Comparison of ENCODE assay signal across 18 mouse cellular contexts in the genomic region with DNA sequence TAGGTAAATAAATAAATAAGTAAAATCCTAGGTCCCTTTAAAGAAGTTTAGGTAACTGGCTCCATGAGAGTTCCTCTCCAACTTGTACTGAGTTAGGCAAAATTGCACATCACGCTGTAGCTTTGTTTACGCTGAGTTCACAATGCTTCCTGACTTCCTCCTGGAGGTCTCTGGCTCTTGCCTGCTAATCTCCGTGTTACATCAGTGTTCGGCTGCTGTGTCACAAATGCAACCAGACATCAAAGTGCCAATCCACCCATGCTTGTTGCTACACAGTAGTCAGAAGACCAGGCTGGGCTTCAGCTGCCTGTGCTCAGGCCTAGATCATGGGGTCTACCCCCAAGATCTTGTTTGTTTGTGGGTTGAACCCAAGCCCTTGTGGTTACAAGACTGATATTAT. TPM values are rescaled to one million over a fixed set of nuclear protein-coding genes. Genes with fewer than 3 reads are reported as not detected.
DNase-seq lines count a peak whose midpoint lies in the region; ATAC-seq and TF ChIP-seq lines count a peak whose summit lies in the region.
"Had no signal": no experiment of that assay in that cellular context is flagged by ENCODE, and none has a peak within 500 bp of the region (broad histone marks: within the 10 kb centered on the region; RNA-seq: fewer than 3 reads in every experiment).

No protein-coding gene starts in this region.

- no peak for ATAC-seq in kidney, embryonic 16.5 days (ENCODE audit: low FRiP score, low TSS enrichment)
- ATAC-seq in lung, postnatal 0 days: peak; percentile 55
- peak; percentile 71 for ATAC-seq in megakaryocyte progenitor cell, adult 5-6 weeks (replicated peaks; ENCODE audit: poor library complexity)
- ATAC-seq in hindbrain, postnatal 0 days: no peak

- no peak overlapping the region for H3K4me3 ChIP-seq in kidney, embryonic 16.5 days (ENCODE audit: low read length)
- no peak overlapping the region for H3K4me3 ChIP-seq in lung, postnatal 0 days (ENCODE audit: low read depth, low read length)
- no peak overlapping the region for H3K4me3 ChIP-seq in hindbrain, postnatal 0 days (ENCODE audit: low read length)
- H3K4me3 ChIP-seq: embryonic facial prominence, embryonic 13.5 days; forebrain, embryonic 10.5 days; limb, embryonic 12.5 days had no signal

- H3K27ac ChIP-seq in kidney, embryonic 16.5 days (ENCODE audit: low read length): peak overlapping the region; percentile 47; the same call in 1 of the 2 replicates
- no peak overlapping the region for H3K27ac ChIP-seq in lung, postnatal 0 days (ENCODE audit: low read length)
- no peak overlapping the region for H3K27ac ChIP-seq in hindbrain, postnatal 0 days
- H3K27ac ChIP-seq: embryonic facial prominence, embryonic 13.5 days; forebrain, embryonic 10.5 days; limb, embryonic 12.5 days had no signal

- no peak for DNase-seq in kidney, postnatal 36 days
- peak; percentile 72 for DNase-seq in lung, postnatal 0 days (ENCODE audit: low spot score)
- no peak for DNase-seq in lung, postnatal 10 days
- no peak for DNase-seq in retina, postnatal 1 day
- no peak for DNase-seq in cerebellum, adult 11 months
- no peak for DNase-seq in hindbrain, postnatal 0 days (ENCODE audit: low spot score)
- DNase-seq: adrenal gland, adult 8-10 months; cerebellum, postnatal 36 days; kidney, postnatal 10 days had no signal

- peaks cover 17% of the 10 kb centered on the region; the same call in 1 of the 2 replicates for H3K4me1 ChIP-seq in kidney, embryonic 16.5 days (ENCODE audit: insufficient read depth, low read length)
- H3K4me1 ChIP-seq in lung, postnatal 0 days (ENCODE audit: insufficient read depth, low read depth, low read length): no peaks in the 10 kb centered on the region
- no peaks in the 10 kb centered on the region for H3K4me1 ChIP-seq in hindbrain, postnatal 0 days (ENCODE audit: insufficient read depth, low read length)

- H3K36me3 ChIP-seq in kidney, embryonic 16.5 days (ENCODE audit: insufficient read depth, low read length): no peaks in the 10 kb centered on the region
- no peaks in the 10 kb centered on the region for H3K36me3 ChIP-seq in lung, postnatal 0 days (ENCODE audit: insufficient read depth, low read length)
- H3K36me3 ChIP-seq in hindbrain, postnatal 0 days (ENCODE audit: insufficient read depth, low read length): no peaks in the 10 kb centered on the region
- H3K36me3 ChIP-seq: embryonic facial prominence, embryonic 13.5 days; forebrain, embryonic 10.5 days; limb, embryonic 12.5 days had no signal

- peak; percentile 16; the same call in 1 of the 2 replicates for TF ChIP-seq EP300 in lung, postnatal 0 days (IDR thresholded peaks at IDR 0.05)

- no peak for TF ChIP-seq CTCF in lung, postnatal 0 days (IDR thresholded peaks at IDR 0.05)
- TF ChIP-seq CTCF in hindbrain, postnatal 0 days (IDR thresholded peaks at IDR 0.05; ENCODE audit: low read depth): no peak

- no peaks in the 10 kb centered on the region for H3K27me3 ChIP-seq in kidney, embryonic 16.5 days (ENCODE audit: insufficient read depth, low read length)
- no peaks in the 10 kb centered on the region for H3K27me3 ChIP-seq in lung, postnatal 0 days (replicated peaks; ENCODE audit: insufficient read depth, low read length)
- H3K27me3 ChIP-seq in hindbrain, postnatal 0 days (ENCODE audit: insufficient read depth, low read length): no peaks in the 10 kb centered on the region
- H3K27me3 ChIP-seq: embryonic facial prominence, embryonic 13.5 days; limb, embryonic 12.5 days had no signal

- WGBS in kidney, embryonic 16.5 days: 52% methylated on average over 4 of the region's 4 CpGs
- 41% methylated on average over 4 of the region's 4 CpGs for WGBS in lung, postnatal 0 days
- 83% methylated on average over 4 of the region's 4 CpGs for WGBS in hindbrain, postnatal 0 days

- H3K9me3 ChIP-seq in kidney, embryonic 16.5 days (ENCODE audit: low read length): no peaks in the 10 kb centered on the region
- no peaks in the 10 kb centered on the region for H3K9me3 ChIP-seq in lung, postnatal 0 days (ENCODE audit: low read length)
- H3K9me3 ChIP-seq in hindbrain, postnatal 0 days (ENCODE audit: low read length): no peaks in the 10 kb centered on the region
- H3K9me3 ChIP-seq: embryonic facial prominence, embryonic 13.5 days; forebrain, embryonic 10.5 days; limb, embryonic 12.5 days had no signal

- no peak overlapping the region for H3K4me2 ChIP-seq in kidney, embryonic 16.5 days (replicated peaks; ENCODE audit: low read depth, low read length)
- H3K4me2 ChIP-seq in lung, postnatal 0 days (replicated peaks; ENCODE audit: low read depth, low read length): no peak overlapping the region
- no peak overlapping the region for H3K4me2 ChIP-seq in hindbrain, postnatal 0 days (ENCODE audit: low read depth, low read length)
- H3K4me2 ChIP-seq: embryonic facial prominence, embryonic 13.5 days; limb, embryonic 12.5 days had no signal

- H3K9ac ChIP-seq in kidney, embryonic 16.5 days (replicated peaks; ENCODE audit: low read length): no peak overlapping the region
- no peak overlapping the region for H3K9ac ChIP-seq in lung, postnatal 0 days (replicated peaks; ENCODE audit: low read depth)
- no peak overlapping the region for H3K9ac ChIP-seq in hindbrain, postnatal 0 days (replicated peaks; ENCODE audit: low read length)
- H3K9ac ChIP-seq: embryonic facial prominence, embryonic 13.5 days; limb, embryonic 12.5 days had no signal

RNA-seq across cellular contexts. Expression of gene Ctsd, which starts 15.8 kb away (rescaled TPM):
- 398 and 453 TPM in 2 replicates for polyA plus RNA-seq in kidney, embryonic 16.5 days (2015; fragmentation: Nextera tagmentation; extraction: Ambion mirVana)
- polyA plus RNA-seq in lung, postnatal 0 days (2015; fragmentation: Nextera tagmentation; extraction: Ambion mirVana): 469 and 481 TPM in 2 replicates
- 115 and 133 TPM in 2 replicates for total RNA-seq in megakaryocyte progenitor cell, adult 5-6 weeks (2015)
- total RNA-seq in megakaryocyte progenitor cell, adult 5-6 weeks (2017): 129 and 170 TPM in 2 replicates
- 638 and 755 TPM in 2 replicates for total RNA-seq in hindbrain, postnatal 0 days (2014; rRNA removed)
- polyA plus RNA-seq in hindbrain, postnatal 0 days (2015; fragmentation: Nextera tagmentation; extraction: Ambion mirVana): 400 and 402 TPM in 2 replicates

RNA-seq across cellular contexts. Expression of gene Gm49369, which starts 21.1 kb away (rescaled TPM):
- 4.4 TPM in 1 of 2 replicates, not detected in the other for polyA plus RNA-seq in kidney, embryonic 16.5 days (2015; fragmentation: Nextera tagmentation; extraction: Ambion mirVana)
- 0.80 TPM in 1 of 2 replicates, not detected in the other for polyA plus RNA-seq in lung, postnatal 0 days (2015; fragmentation: Nextera tagmentation; extraction: Ambion mirVana)
- total RNA-seq in megakaryocyte progenitor cell, adult 5-6 weeks (2015): not detected in 2 replicates
- total RNA-seq in megakaryocyte progenitor cell, adult 5-6 weeks (2017): 25.2 and 59.0 TPM in 2 replicates
- 1.0 TPM in 1 of 2 replicates, not detected in the other for total RNA-seq in hindbrain, postnatal 0 days (2014; rRNA removed)
- polyA plus RNA-seq in hindbrain, postnatal 0 days (2015; fragmentation: Nextera tagmentation; extraction: Ambion mirVana): 2.1 and 2.9 TPM in 2 replicates
- total RNA-seq: megakaryocyte-erythroid progenitor cell, adult 5-6 weeks had no signal
- polyA plus RNA-seq: embryonic facial prominence, embryonic 13.5 days; forebrain, embryonic 10.5 days; testis, adult 2 months had no signal

RNA-seq across cellular contexts. Expression of gene Ifitm10, which starts 30.0 kb away (rescaled TPM):
- polyA plus RNA-seq in kidney, embryonic 16.5 days (2015; fragmentation: Nextera tagmentation; extraction: Ambion mirVana): 1.8 and 2.5 TPM in 2 replicates
- 15.0 and 15.5 TPM in 2 replicates for polyA plus RNA-seq in lung, postnatal 0 days (2015; fragmentation: Nextera tagmentation; extraction: Ambion mirVana)
- not detected in 2 replicates for total RNA-seq in megakaryocyte progenitor cell, adult 5-6 weeks (2015)
- total RNA-seq in megakaryocyte progenitor cell, adult 5-6 weeks (2017): not detected in 2 replicates
- 22.7 and 25.4 TPM in 2 replicates for total RNA-seq in hindbrain, postnatal 0 days (2014; rRNA removed)
- 17.2 and 19.9 TPM in 2 replicates for polyA plus RNA-seq in hindbrain, postnatal 0 days (2015; fragmentation: Nextera tagmentation; extraction: Ambion mirVana)
- total RNA-seq: megakaryocyte-erythroid progenitor cell, adult 5-6 weeks had no signal
- polyA plus RNA-seq: testis, adult 2 months had no signal

RNA-seq across cellular contexts. Expression of gene Syt8, which starts 31.1 kb away (rescaled TPM):
- polyA plus RNA-seq in kidney, embryonic 16.5 days (2015; fragmentation: Nextera tagmentation; extraction: Ambion mirVana): 2.3 and 4.0 TPM in 2 replicates
- polyA plus RNA-seq in lung, postnatal 0 days (2015; fragmentation: Nextera tagmentation; extraction: Ambion mirVana): 0.47 and 1.1 TPM in 2 replicates
- not detected in 2 replicates for total RNA-seq in megakaryocyte progenitor cell, adult 5-6 weeks (2015)
- not detected in 2 replicates for total RNA-seq in megakaryocyte progenitor cell, adult 5-6 weeks (2017)
- not detected in 2 replicates for total RNA-seq in hindbrain, postnatal 0 days (2014; rRNA removed)
- polyA plus RNA-seq in hindbrain, postnatal 0 days (2015; fragmentation: Nextera tagmentation; extraction: Ambion mirVana): 0.15 TPM in 1 of 2 replicates, not detected in the other
- total RNA-seq: heart, postnatal 25 days; left cerebral cortex, adult 18-20 months; megakaryocyte-erythroid progenitor cell, adult 5-6 weeks had no signal
- polyA plus RNA-seq: forebrain, embryonic 10.5 days had no signal

RNA-seq across cellular contexts. Expression of gene Tnni2, which starts 38.0 kb away (rescaled TPM):
- 11.9 and 12.0 TPM in 2 replicates for polyA plus RNA-seq in kidney, embryonic 16.5 days (2015; fragmentation: Nextera tagmentation; extraction: Ambion mirVana)
- polyA plus RNA-seq in lung, postnatal 0 days (2015; fragmentation: Nextera tagmentation; extraction: Ambion mirVana): 1.9 and 2.1 TPM in 2 replicates
- 6.0 and 8.0 TPM in 2 replicates for total RNA-seq in megakaryocyte progenitor cell, adult 5-6 weeks (2015)
- 2.4 and 7.7 TPM in 2 replicates for total RNA-seq in megakaryocyte progenitor cell, adult 5-6 weeks (2017)
- 1.3 and 8.5 TPM in 2 replicates for total RNA-seq in hindbrain, postnatal 0 days (2014; rRNA removed)
- 0.63 TPM in 2 replicates for polyA plus RNA-seq in hindbrain, postnatal 0 days (2015; fragmentation: Nextera tagmentation; extraction: Ambion mirVana)
- polyA plus RNA-seq: testis, adult 2 months had no signal

Comparison
In these comparisons a context has a peak if more than half of its experiments do, and no peak if none do; other contexts are left out.
1. ATAC-seq: peak in lung, postnatal 0 days (single experiment) and megakaryocyte progenitor cell, adult 5-6 weeks (single experiment); none in kidney, embryonic 16.5 days (single experiment) and hindbrain, postnatal 0 days (single experiment).